Mouse (Mus musculus) large intestine, adult 2 months (tissue): ENCODE data around the gene Ntrk3. TPM values are rescaled to one million over a fixed set of nuclear protein-coding genes. Genes with fewer than 3 reads are reported as not detected.
A peak's percentile ranks its signal among the peaks of the same experiment; 100 is the strongest.

Experiments used
- DNase-seq: peaks from one replicate; pipeline ENCODE4 v3.0.0-alpha.2; 2012; ENCODE audit warnings: low read depth, low spot score
- WGBS: fragments of 180-500 bp; shearing (Covaris S2); methylation state at CpG from one replicate; pipeline ENCODE4 v1.1.7; 2018; 5-methylcytosine and 5-hydroxymethylcytosine counted together
- polyA plus RNA-seq: library from polyadenylated mRNA; depleted of rRNA; stranded (reverse); fragments of >200 nt; gene quantifications from 2 replicates; pipeline ENCODE4 v1.2.3, GENCODE M21; 2012; rRNA removed

The Ntrk3 gene
- 1.0 and 1.5 TPM in 2 replicates for polyA plus RNA-seq

- WGBS, result 79% methylated on average over 5 of the region's 5 CpGs
Observed at GRCm38 (mm10) chr7:78737614-78738210, at the start of gene Ntrk3. Ntrk3 (minus strand) TSS chr7:78738012.

DNA sequence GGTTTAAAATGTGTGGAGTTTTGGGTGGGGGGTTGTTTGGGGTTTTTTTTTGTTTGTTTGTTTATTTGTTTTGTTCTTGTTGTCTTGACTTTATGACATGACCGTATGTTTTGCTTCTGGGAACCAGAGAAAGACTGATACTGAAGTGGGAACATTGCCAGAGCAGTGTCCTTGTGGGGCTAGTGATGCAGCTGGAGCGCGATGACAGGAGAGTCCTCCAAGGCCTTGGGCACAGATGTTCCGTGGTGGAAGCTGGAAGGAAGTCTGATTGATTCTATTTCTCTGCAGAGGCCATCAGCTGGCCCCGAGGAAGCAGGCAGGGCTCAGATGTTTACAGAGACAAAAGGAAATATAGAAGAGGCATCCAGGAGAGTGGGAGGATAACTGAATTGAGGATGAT is 48.1 kb upstream of the Ntrk3 start:
- 64% methylated on average over 5 of the region's 5 CpGs for WGBS
- no peak for DNase-seq

More at GRCm38 (mm10) chr7:78737614-78738210, at the start of gene Ntrk3:
- DNase-seq, result no peak

GRCm38 (mm10) chr7:78782639-78783581 is 45.1 kb upstream of the Ntrk3 start, which contains the start of the genes Mrps11 and Mrpl46:
Mrps11 (plus strand) TSS chr7:78783119.
Mrpl46 (minus strand) TSS chr7:78783531.
- peak; percentile 43 for DNase-seq
- under 1% methylated on average over 44 of the region's 44 CpGs for WGBS

DNA sequence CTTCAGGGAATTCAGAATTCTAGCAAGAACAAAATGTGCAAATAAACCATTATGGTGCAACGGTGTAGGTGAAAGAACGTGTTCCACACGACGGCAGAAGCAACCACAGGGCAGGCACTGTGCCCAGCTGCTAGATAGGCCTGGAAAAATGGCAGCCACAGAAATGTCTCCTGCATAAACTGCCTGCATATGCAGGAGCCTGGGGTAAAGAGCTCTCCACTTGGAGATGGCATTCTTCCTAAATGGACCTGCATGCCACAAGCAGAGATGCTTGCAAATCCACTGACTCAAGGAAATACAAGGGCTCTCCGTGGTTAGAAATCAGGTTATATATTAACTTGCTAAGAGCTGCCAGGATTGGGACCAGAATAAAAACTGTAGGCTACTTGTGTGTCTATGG is 40.9 kb upstream of the Ntrk3 start:
- WGBS, result 76% methylated on average over 5 of the region's 5 CpGs
- no peak for DNase-seq

GRCm38 (mm10) chr7:78770936-78771335 is 33.1 kb upstream of the Ntrk3 start:
- DNase-seq, result no peak
- 92% methylated on average over 5 of the region's 5 CpGs for WGBS

DNA sequence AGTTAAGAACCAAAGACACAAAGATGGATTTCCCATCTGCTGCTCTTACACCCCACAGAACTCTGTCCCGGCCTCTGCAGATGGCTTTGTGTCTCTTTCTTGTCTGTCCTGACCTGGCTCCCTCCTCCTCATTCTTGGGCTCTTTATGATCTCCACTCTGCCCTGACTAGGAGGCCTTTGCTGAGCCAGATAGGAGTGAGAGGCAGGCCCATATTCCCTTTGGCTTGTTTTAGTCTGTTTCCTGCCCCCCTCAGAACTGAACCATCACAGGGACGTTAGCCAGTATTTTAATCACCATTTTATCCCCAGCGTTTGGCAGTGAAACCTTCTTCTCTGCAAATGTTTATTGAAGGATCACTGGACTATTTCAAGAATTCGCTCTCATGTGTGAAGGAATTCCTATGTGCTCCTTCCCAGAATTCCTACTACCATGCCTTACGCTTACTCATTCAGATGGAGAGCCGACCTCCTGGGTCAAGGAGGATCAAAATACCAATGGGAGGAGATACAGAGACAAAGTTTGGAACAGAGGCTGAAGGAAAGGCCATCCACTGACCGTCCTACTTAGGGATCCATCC is 31.4 kb upstream of the Ntrk3 start:
- no peak for DNase-seq
- WGBS, result 45% methylated on average over 7 of the region's 7 CpGs

DNA sequence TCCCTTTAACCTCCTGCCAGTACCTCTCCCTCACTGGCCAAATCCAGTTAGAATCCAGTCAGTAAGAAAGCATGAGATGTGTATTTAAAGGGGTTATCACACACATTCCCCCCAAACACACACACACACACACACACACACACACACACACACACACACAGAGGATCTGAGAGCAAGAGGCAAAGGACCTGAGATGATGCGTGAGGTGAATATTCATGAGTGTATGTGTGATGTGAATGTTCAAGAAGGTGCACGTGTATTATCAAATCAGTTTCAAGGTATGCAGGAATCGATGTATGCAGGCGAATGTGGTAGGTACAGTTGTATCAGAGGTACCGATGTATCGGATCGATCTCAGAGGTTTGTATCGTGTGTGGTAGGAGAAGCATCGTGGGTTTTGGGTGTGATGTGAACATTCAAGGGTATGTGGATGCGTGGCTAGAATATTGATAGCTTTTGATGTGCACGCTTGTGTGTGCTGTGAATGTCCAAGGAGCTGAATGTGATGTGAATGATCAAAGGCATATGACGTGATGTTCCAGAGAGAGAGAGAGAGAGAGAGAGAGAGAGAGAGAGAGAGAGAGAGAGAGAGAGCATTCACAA is 30.2 kb upstream of the Ntrk3 start:
- no peak for DNase-seq
- WGBS, result 85% methylated on average over 12 of the region's 12 CpGs

GRCm38 (mm10) chr7:78766019-78766683 is 28.3 kb upstream of the Ntrk3 start:
- DNase-seq, result no peak
- 17% methylated on average over 18 of the region's 18 CpGs for WGBS

GRCm38 (mm10) chr7:78765215-78765631 is 27.4 kb upstream of the Ntrk3 start:
- whole genome bisulfite sequencing, result 74% methylated on average over 5 of the region's 5 CpGs
- no peak for DNase-seq

DNA sequence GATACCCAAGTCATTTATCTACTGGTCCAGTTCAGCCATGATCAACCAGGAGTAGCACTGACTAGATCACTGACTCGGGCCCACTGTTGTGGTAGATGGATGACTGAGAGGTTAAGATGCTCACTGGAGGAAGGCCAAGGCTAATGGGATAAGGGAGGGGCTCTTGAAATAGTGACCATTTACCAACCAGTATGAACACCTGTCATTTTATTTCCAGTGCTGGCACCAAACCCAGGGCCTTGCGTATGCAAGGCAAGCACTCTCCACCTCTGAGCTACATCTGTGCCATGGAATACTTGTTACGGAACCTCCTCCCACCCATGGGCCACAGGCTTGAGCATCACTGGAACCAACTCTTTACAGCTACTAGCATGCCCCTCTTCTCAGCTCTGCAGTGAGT is 26.0 kb upstream of the Ntrk3 start:
- DNase-seq, result no peak
- WGBS, result 82% methylated on average over 3 of the region's 3 CpGs

GRCm38 (mm10) chr7:78754458-78755000 is 16.7 kb upstream of the Ntrk3 start:
- no peak for DNase-seq
- WGBS, result 61% methylated on average over 8 of the region's 8 CpGs

DNA sequence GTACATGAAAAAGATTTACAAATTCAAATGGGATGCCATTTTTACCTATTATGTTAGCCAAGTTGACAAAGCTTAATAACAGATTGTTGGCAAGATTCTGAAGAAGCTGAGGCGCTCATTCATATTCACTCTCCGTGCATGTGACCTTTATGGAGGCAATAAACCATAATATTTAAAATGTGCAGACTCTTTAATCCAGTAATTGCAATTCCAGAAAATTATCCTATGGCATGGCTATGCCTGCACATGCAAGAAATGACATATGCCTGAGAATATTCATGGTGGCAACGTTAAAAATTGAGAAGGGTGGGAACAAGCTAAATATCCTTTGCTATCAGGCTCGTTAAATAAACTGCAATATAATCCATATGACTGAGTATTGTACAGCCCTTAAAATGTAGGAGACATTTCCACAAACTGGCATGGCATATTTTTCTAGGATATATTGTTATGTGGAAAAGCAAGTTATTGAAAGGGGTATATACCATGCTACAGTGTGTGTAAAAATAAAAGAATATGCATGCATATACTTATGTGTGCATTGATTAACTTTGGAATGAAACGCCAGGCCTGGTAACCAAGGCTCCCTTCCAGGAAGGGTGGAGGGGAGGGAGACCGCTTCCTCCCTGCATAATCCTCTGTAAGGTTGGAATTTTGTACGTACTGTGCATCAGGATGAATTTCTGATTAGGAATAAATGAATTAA is 16.1 kb upstream of the Ntrk3 start:
- WGBS, result 63% methylated on average over 7 of the region's 7 CpGs
- no peak for DNase-seq

DNA sequence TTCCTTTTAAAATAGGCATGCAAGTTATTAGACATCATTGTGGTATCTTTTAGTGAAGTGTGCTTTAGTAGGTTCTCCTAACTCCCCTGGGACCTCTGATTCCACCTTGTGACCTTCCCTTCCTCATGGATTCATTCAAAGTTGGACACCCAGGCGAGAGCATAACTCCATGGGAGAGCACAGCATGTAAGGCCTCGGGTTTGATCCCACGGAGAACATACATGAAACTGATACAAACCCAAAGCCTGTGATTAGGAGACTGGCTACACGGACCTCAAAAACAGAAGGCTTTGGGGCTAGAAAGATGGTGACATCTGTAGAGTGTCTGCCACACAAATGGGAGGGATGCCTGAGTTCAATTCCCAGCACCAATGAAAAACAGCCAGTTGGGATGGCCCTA is 15.1 kb upstream of the Ntrk3 start:
- DNase-seq, result no peak
- WGBS, result 87% methylated on average over 4 of the region's 4 CpGs

GRCm38 (mm10) chr7:78743731-78744385 is 6.0 kb upstream of the Ntrk3 start:
- WGBS, result 72% methylated on average over 5 of the region's 5 CpGs
- DNase-seq, result no peak

- 65% methylated on average over 8 of the region's 8 CpGs for WGBS
- DNase-seq, result no peak
Observed at GRCm38 (mm10) chr7:78739351-78740000, 1.7 kb upstream of the Ntrk3 start.

DNA sequence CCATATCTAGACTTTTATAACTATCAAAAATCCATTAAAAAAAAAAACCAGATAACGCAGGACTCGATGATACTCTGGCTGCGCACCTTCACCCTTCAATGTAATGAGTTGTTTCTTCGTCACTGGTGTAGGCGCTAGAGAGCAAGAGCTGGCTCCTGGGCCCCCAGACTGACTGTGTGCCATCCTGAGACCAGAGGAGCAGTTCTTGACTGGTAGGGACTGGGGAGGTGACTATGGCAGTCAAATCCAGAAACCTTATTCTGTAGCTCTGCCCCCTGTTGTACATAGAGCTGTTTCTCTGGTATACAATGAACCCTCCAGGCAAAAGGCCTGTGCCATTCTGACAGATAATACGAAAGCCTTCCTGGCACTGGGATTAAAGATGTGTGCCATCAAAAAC is 616 bp downstream of the Ntrk3 start:
- DNase-seq, result no peak
- WGBS, result 92% methylated on average over 6 of the region's 6 CpGs

DNA sequence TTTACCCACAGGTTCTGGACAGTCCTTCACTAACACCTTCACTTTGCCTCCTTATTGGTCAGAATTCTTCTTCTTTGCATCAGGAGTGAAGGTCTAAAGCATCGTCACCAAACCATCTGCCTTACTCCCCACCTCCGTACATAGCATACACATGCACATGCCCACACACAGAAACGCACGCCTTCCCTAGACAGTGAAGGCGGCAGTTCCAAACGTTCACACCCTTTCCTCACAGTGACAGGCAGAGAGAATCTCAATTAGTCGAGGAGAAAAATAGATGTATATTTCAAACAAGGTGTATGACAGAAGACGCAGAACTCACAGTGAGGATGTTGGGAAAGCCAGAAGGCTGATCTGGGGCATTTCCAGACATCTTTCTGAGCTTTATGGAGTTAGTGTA is 6.4 kb downstream of the Ntrk3 start:
- DNase-seq, result no peak
- WGBS, result 40% methylated on average over 8 of the region's 8 CpGs

GRCm38 (mm10) chr7:78724591-78724990 is 13.2 kb downstream of the Ntrk3 start:
- DNase-seq, result no peak
- 72% methylated on average over 4 of the region's 4 CpGs for WGBS
